Mouse (Mus musculus) E14TG2a.4 (cell line): ENCODE measurements at regions not wholly inside any gene's neighbourhood (a gene's known extent, or its start where the extent isn't known, plus 50 kb on each side); places are given as distances from the start of the nearest gene placed in this dataset.

ENCODE experiments used
- CTCF ChIP-seq: conservative IDR thresholded peaks from 2 replicates; pipeline ENCODE4 v1.5.1; 2014; ENCODE audit warnings: low read length
- NANOG ChIP-seq: IDR thresholded peaks from 2 replicates; pipeline ENCODE4 v1.6.1; 2014; ENCODE audit warnings: borderline replicate concordance, low read length, mixed read lengths
- POU5F1 ChIP-seq: IDR thresholded peaks from 2 replicates; pipeline ENCODE4 v1.6.1; 2014; ENCODE audit warnings: low read length, borderline replicate concordance

DNA sequence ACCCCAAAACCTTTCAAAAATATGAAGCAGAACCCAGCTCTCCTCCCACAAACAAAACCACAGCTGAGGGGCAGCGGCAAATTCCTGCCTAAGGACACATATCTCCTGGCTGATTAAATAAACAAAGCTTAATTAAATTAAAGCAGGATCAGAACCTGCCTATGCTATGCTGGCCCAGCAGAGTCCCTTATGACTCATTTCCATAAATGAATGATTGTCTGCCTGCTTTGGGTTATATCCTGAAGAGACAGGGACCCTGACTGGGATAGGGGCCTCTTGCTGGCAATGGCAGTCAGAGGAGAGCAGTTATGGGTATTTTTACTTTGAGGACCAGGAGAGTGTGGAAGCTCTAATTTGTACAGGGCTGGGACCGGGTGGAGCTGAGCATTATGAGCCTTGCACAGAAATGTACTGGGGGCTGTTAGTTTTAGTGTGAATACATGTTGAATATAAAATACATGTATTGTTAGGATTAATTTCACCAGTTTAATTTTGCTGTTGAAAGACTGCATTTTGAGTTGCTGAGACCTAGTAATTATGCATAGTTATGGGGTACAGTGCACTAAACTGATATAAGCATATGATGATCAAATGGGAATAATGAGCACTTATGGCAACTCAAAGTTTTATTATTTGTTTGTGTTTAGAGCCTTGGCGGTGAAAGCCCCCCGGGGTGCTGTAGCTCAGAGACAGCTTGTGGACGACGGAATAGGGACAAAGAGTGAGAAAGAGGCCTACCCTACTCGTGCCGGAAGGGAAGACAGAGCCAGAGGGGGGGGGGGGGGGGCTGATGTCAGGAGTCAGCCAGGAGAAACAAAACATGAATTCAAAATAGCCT is 156.7 kb downstream of the Cartpt start:
- TF ChIP-seq CTCF = no peak
- TF ChIP-seq NANOG = no peak
- TF ChIP-seq POU5F1 = no peak
